Mouse (Mus musculus) liver, embryonic 14.5 days (tissue): ENCODE data around the gene Dazap1. TPM values are rescaled to one million over a fixed set of nuclear protein-coding genes. Genes with fewer than 3 reads are reported as not detected.

Experiments used
- ATAC-seq: fragments of 200-750 bp; cut with Nextera tagmentation; 2 replicates; pipeline ENCODE4 v1.8.0; 2017; ENCODE audit warnings: moderate number of reproducible peaks, mild to moderate bottlenecking, moderate library complexity; ENCODE audit not compliant: insufficient read depth
- DNase-seq, 3 experiments: peaks; one replicate each; pipeline ENCODE4 v3.0.0-alpha.2; 2012 to 2013; ENCODE audit warnings: low read depth in 3 of 3, low spot score in 3 of 3
- H3K27ac ChIP-seq: fragments of 300-500 bp; sonication (generic); 2 replicates; pipeline ENCODE4 v1.5.1; 2014; ENCODE audit warnings: moderate library complexity, mild to moderate bottlenecking, control low read depth, inconsistent platforms
- H3K27me3 ChIP-seq: fragments of 300-500 bp; sonication (generic); 2 replicates; pipeline ENCODE4 v1.6.1; 2014; ENCODE audit warnings: mild to moderate bottlenecking, low read length, moderate library complexity; ENCODE audit not compliant: control insufficient read depth, insufficient read depth
- H3K36me3 ChIP-seq: fragments of 300-500 bp; sonication (generic); replicated peaks from 2 replicates; pipeline ENCODE4 v1.6.1; 2014; ENCODE audit warnings: low read depth; ENCODE audit not compliant: control insufficient read depth, insufficient read depth
- H3K4me1 ChIP-seq, 2 experiments: fragments of 200-500 bp in 1 of 2; fragments of 300-500 bp in 1 of 2; sonication (generic) in 1 of 2; replicated peaks; 2 replicates each; pipeline ENCODE4 v1.6.1; 2012 to 2014; ENCODE audit warnings: antibody characterized with exemption in 1 of 2, inconsistent platforms in 1 of 2, low read length in 1 of 2; ENCODE audit not compliant: control insufficient read depth in 2 of 2, insufficient read depth in 2 of 2
- H3K4me2 ChIP-seq: fragments of 300-500 bp; sonication (generic); 2 replicates; pipeline ENCODE4 v1.6.1; 2014; ENCODE audit warnings: low read depth, mild to moderate bottlenecking, control low read depth, moderate library complexity
- H3K4me3 ChIP-seq, 2 experiments: fragments of 200-500 bp in 1 of 2; fragments of 300-500 bp in 1 of 2; sonication (generic) in 1 of 2; 2 replicates each; pipeline ENCODE4 v1.5.1; 2012 to 2014; ENCODE audit warnings: low read depth in 2 of 2, low read length in 2 of 2, mild to moderate bottlenecking in 2 of 2, control low read depth in 1 of 2, inconsistent platforms in 1 of 2, moderate library complexity in 1 of 2; ENCODE audit not compliant: insufficient read depth in 1 of 2
- H3K9ac ChIP-seq: fragments of 300-500 bp; sonication (generic); replicated peaks from 2 replicates; pipeline ENCODE4 v1.6.1; 2014; ENCODE audit warnings: mild to moderate bottlenecking, control low read depth, moderate library complexity
- H3K9me3 ChIP-seq: fragments of 300-500 bp; sonication (generic); 2 replicates; pipeline ENCODE4 v1.6.1; 2016; ENCODE audit warnings: low read length, mixed read lengths; ENCODE audit not compliant: control insufficient read depth
- CTCF ChIP-seq: IDR thresholded peaks from 2 replicates; pipeline ENCODE4 v1.5.1; 2016; ENCODE audit warnings: antibody characterized with exemption, low read depth, control low read depth
- EP300 ChIP-seq: IDR thresholded peaks from 2 replicates; pipeline ENCODE4 v1.6.1; 2016; ENCODE audit warnings: antibody characterized with exemption, low read depth
- WGBS: fragments of 180-500 bp; shearing (Covaris S2); extraction: QIAGEN DNeasy Blood & Tissue Kit; methylation state at CpG from one replicate; pipeline ENCODE4 v1.1.7; 2014; ENCODE audit not compliant: insufficient replicate concordance; 5-methylcytosine and 5-hydroxymethylcytosine counted together
- microRNA-seq: library from miRNA; unstranded; fragments of <30 nt; microRNA quantifications from one replicate; pipeline ENCODE4, GENCODE M21; 2016
- polyA plus RNA-seq, 2 experiments: library from polyadenylated mRNA; depleted of rRNA in 1 of 2; stranded (reverse) in 1 of 2; unstranded in 1 of 2; fragments of >200 nt; fragmentation: Nextera tagmentation in 1 of 2; extraction: Ambion mirVana in 1 of 2; gene quantifications; 2 replicates each; pipeline versions ENCODE4 v1.2.1 to v1.2.3; 2012 to 2014

Dazap1 gene
- polyA plus RNA-seq, 2 experiments = 20.4 to 75.9 TPM

- Histone ChIP-seq H3K4me1 (peaks cover 30 to 38% of the 10 kb centered on the region in 2 experiments), H3K4me2 (peak overlapping the region; percentile 91), H3K27ac (peak overlapping the region; percentile 88), H3K4me3 (peak overlapping the region; percentile 3 to 7; a peak in 3 of 4 replicates), H3K27me3 (no peaks in the 10 kb centered on the region), H3K9ac (peak overlapping the region; percentile 63), H3K36me3 (peaks cover 14% of the 10 kb centered on the region), H3K9me3 (no peaks in the 10 kb centered on the region)
- no peak for ATAC-seq
- TF ChIP-seq CTCF = no peak
- no peak for TF ChIP-seq EP300
- no peak for DNase-seq
- WGBS = 59% methylated on average over 5 of the region's 5 CpGs
Observed at GRCm38 (mm10) chr10:80332525-80332989, 71.3 kb downstream of the Dazap1 start.

GRCm38 (mm10) chr10:80336263-80336662 lies 75.0 kb downstream of the Dazap1 start:
- 72% methylated on average over 12 of the region's 12 CpGs for WGBS
- no peak overlapping the region for H3K4me3 ChIP-seq
- H3K36me3 ChIP-seq = peaks cover 14% of the 10 kb centered on the region
- H3K4me1 ChIP-seq = peaks cover 29 to 31% of the 10 kb centered on the region in 2 experiments
- H3K4me2 ChIP-seq = no peak overlapping the region
- peaks cover 9% of the 10 kb centered on the region for H3K27me3 ChIP-seq
- H3K9me3 ChIP-seq = no peaks in the 10 kb centered on the region
- H3K9ac ChIP-seq = no peak overlapping the region
- no peak for TF ChIP-seq EP300
- no peak for TF ChIP-seq CTCF
- ATAC-seq (no peak), DNase-seq (no peak)
- no peak overlapping the region for H3K27ac ChIP-seq

Small RNAs within 50 kb of the gene (microRNA-seq; reads per million reads assigned to microRNA genes)
- gene Mir6911 = 1.3 reads per million

Other genes with a start within 250 kb of the Dazap1 start
- gene Arhgap45, start 244.8 kb upstream of the Dazap1 start, polyA plus RNA-seq (2012; rRNA removed) = 17.5 and 20.9 TPM in 2 replicates
- 7.9 and 9.3 TPM in 2 replicates for gene Arhgap45, start 244.8 kb upstream of the Dazap1 start, polyA plus RNA-seq (2014; fragmentation: Nextera tagmentation; extraction: Ambion mirVana)
- gene Polr2e, start 221.7 kb upstream of the Dazap1 start, polyA plus RNA-seq (2012; rRNA removed) = 77.0 and 121 TPM in 2 replicates
- 88.0 and 90.2 TPM in 2 replicates for gene Polr2e, start 221.7 kb upstream of the Dazap1 start, polyA plus RNA-seq (2014; fragmentation: Nextera tagmentation; extraction: Ambion mirVana)
- gene Gpx4, start 214.3 kb upstream of the Dazap1 start, polyA plus RNA-seq (2012; rRNA removed) = 274 and 388 TPM in 2 replicates
- 705 and 724 TPM in 2 replicates for gene Gpx4, start 214.3 kb upstream of the Dazap1 start, polyA plus RNA-seq (2014; fragmentation: Nextera tagmentation; extraction: Ambion mirVana)
- 10.0 and 10.1 TPM in 2 replicates for gene Sbno2, start 155.9 kb upstream of the Dazap1 start, polyA plus RNA-seq (2012; rRNA removed)
- 6.6 and 7.6 TPM in 2 replicates for gene Sbno2, start 155.9 kb upstream of the Dazap1 start, polyA plus RNA-seq (2014; fragmentation: Nextera tagmentation; extraction: Ambion mirVana)
- 80.5 and 88.8 TPM in 2 replicates for gene Stk11, start 145.7 kb upstream of the Dazap1 start, polyA plus RNA-seq (2012; rRNA removed)
- gene Stk11, start 145.7 kb upstream of the Dazap1 start, polyA plus RNA-seq (2014; fragmentation: Nextera tagmentation; extraction: Ambion mirVana) = 17.4 and 18.9 TPM in 2 replicates
- gene Atp5d, start 122.9 kb upstream of the Dazap1 start, polyA plus RNA-seq (2012; rRNA removed) = 196 and 211 TPM in 2 replicates
- 249 and 270 TPM in 2 replicates for gene Atp5d, start 122.9 kb upstream of the Dazap1 start, polyA plus RNA-seq (2014; fragmentation: Nextera tagmentation; extraction: Ambion mirVana)
- gene Cbarp, start 120.7 kb upstream of the Dazap1 start, polyA plus RNA-seq (2012; rRNA removed) = 1.8 and 2.2 TPM in 2 replicates
- 0.42 and 1.1 TPM in 2 replicates for gene Cbarp, start 120.7 kb upstream of the Dazap1 start, polyA plus RNA-seq (2014; fragmentation: Nextera tagmentation; extraction: Ambion mirVana)
- 9.1 and 10.3 TPM in 2 replicates for gene Midn, start 113.2 kb upstream of the Dazap1 start, polyA plus RNA-seq (2012; rRNA removed)
- gene Midn, start 113.2 kb upstream of the Dazap1 start, polyA plus RNA-seq (2014; fragmentation: Nextera tagmentation; extraction: Ambion mirVana) = 5.1 and 5.7 TPM in 2 replicates
- 19.4 and 19.8 TPM in 2 replicates for gene Cirbp, start 95.5 kb upstream of the Dazap1 start, polyA plus RNA-seq (2012; rRNA removed)
- 10.1 and 10.7 TPM in 2 replicates for gene Cirbp, start 95.5 kb upstream of the Dazap1 start, polyA plus RNA-seq (2014; fragmentation: Nextera tagmentation; extraction: Ambion mirVana)
- gene 1600002K03Rik, start 88.5 kb upstream of the Dazap1 start, polyA plus RNA-seq (2012; rRNA removed) = 6.8 and 6.9 TPM in 2 replicates
- 10.6 and 13.2 TPM in 2 replicates for gene 1600002K03Rik, start 88.5 kb upstream of the Dazap1 start, polyA plus RNA-seq (2014; fragmentation: Nextera tagmentation; extraction: Ambion mirVana)
- gene Efna2, start 82.0 kb upstream of the Dazap1 start, polyA plus RNA-seq (2012; rRNA removed) = 0.40 and 0.47 TPM in 2 replicates
- gene Efna2, start 82.0 kb upstream of the Dazap1 start, polyA plus RNA-seq (2014; fragmentation: Nextera tagmentation; extraction: Ambion mirVana) = 0.51 and 0.52 TPM in 2 replicates
- 12.9 and 18.8 TPM in 2 replicates for gene Mum1, start 35.1 kb upstream of the Dazap1 start, polyA plus RNA-seq (2012; rRNA removed)
- 13.2 and 13.8 TPM in 2 replicates for gene Mum1, start 35.1 kb upstream of the Dazap1 start, polyA plus RNA-seq (2014; fragmentation: Nextera tagmentation; extraction: Ambion mirVana)
- 189 and 256 TPM in 2 replicates for gene Ndufs7, start 12.4 kb upstream of the Dazap1 start, polyA plus RNA-seq (2012; rRNA removed)
- 272 and 285 TPM in 2 replicates for gene Ndufs7, start 12.4 kb upstream of the Dazap1 start, polyA plus RNA-seq (2014; fragmentation: Nextera tagmentation; extraction: Ambion mirVana)
- 36.5 and 41.4 TPM in 2 replicates for gene Gamt, start 474 bp upstream of the Dazap1 start, polyA plus RNA-seq (2012; rRNA removed)
- 64.9 and 67.9 TPM in 2 replicates for gene Gamt, start 474 bp upstream of the Dazap1 start, polyA plus RNA-seq (2014; fragmentation: Nextera tagmentation; extraction: Ambion mirVana)
- 2,043 and 2,097 TPM in 2 replicates for gene Rps15, start 31.0 kb downstream of the Dazap1 start, polyA plus RNA-seq (2012; rRNA removed)
- gene Rps15, start 31.0 kb downstream of the Dazap1 start, polyA plus RNA-seq (2014; fragmentation: Nextera tagmentation; extraction: Ambion mirVana) = 805 and 809 TPM in 2 replicates
- gene Apc2, start 34.5 kb downstream of the Dazap1 start, polyA plus RNA-seq (2012; rRNA removed) = 0.04 and 0.16 TPM in 2 replicates
- gene Apc2, start 34.5 kb downstream of the Dazap1 start, polyA plus RNA-seq (2014; fragmentation: Nextera tagmentation; extraction: Ambion mirVana) = 0.04 TPM in 1 of 2 replicates, not detected in the other
- gene 2310011J03Rik, start 59.1 kb downstream of the Dazap1 start, polyA plus RNA-seq (2012; rRNA removed) = 24.3 and 24.7 TPM in 2 replicates
- gene 2310011J03Rik, start 59.1 kb downstream of the Dazap1 start, polyA plus RNA-seq (2014; fragmentation: Nextera tagmentation; extraction: Ambion mirVana) = 29.4 and 29.5 TPM in 2 replicates
- 6.6 and 7.2 TPM in 2 replicates for gene Pcsk4, start 68.0 kb downstream of the Dazap1 start, polyA plus RNA-seq (2012; rRNA removed)
- 3.1 and 3.2 TPM in 2 replicates for gene Pcsk4, start 68.0 kb downstream of the Dazap1 start, polyA plus RNA-seq (2014; fragmentation: Nextera tagmentation; extraction: Ambion mirVana)
- gene Reep6, start 68.5 kb downstream of the Dazap1 start, polyA plus RNA-seq (2012; rRNA removed) = 23.6 and 29.2 TPM in 2 replicates
- gene Reep6, start 68.5 kb downstream of the Dazap1 start, polyA plus RNA-seq (2014; fragmentation: Nextera tagmentation; extraction: Ambion mirVana) = 55.3 and 59.5 TPM in 2 replicates
- gene Adamtsl5, start 86.9 kb downstream of the Dazap1 start, polyA plus RNA-seq (2012; rRNA removed) = 1.9 and 2.1 TPM in 2 replicates
- 1.3 TPM in 2 replicates for gene Adamtsl5, start 86.9 kb downstream of the Dazap1 start, polyA plus RNA-seq (2014; fragmentation: Nextera tagmentation; extraction: Ambion mirVana)
- gene Plk5, start 95.0 kb downstream of the Dazap1 start, polyA plus RNA-seq (2012; rRNA removed) = 0.08 and 0.10 TPM in 2 replicates
- gene Plk5, start 95.0 kb downstream of the Dazap1 start, polyA plus RNA-seq (2014; fragmentation: Nextera tagmentation; extraction: Ambion mirVana) = 0.09 TPM in 1 of 2 replicates, not detected in the other
- 3.2 and 3.3 TPM in 2 replicates for gene Mex3d, start 126.2 kb downstream of the Dazap1 start, polyA plus RNA-seq (2012; rRNA removed)
- 0.55 and 1.1 TPM in 2 replicates for gene Mex3d, start 126.2 kb downstream of the Dazap1 start, polyA plus RNA-seq (2014; fragmentation: Nextera tagmentation; extraction: Ambion mirVana)
- gene Mbd3, start 138.1 kb downstream of the Dazap1 start, polyA plus RNA-seq (2012; rRNA removed) = 66.7 and 79.5 TPM in 2 replicates
- 43.7 and 44.3 TPM in 2 replicates for gene Mbd3, start 138.1 kb downstream of the Dazap1 start, polyA plus RNA-seq (2014; fragmentation: Nextera tagmentation; extraction: Ambion mirVana)
- 359 and 571 TPM in 2 replicates for gene Uqcr11, start 145.3 kb downstream of the Dazap1 start, polyA plus RNA-seq (2012; rRNA removed)
- gene Uqcr11, start 145.3 kb downstream of the Dazap1 start, polyA plus RNA-seq (2014; fragmentation: Nextera tagmentation; extraction: Ambion mirVana) = 729 and 738 TPM in 2 replicates
- 54.7 and 74.7 TPM in 2 replicates for gene Tcf3, start 172.2 kb downstream of the Dazap1 start, polyA plus RNA-seq (2012; rRNA removed)
- gene Tcf3, start 172.2 kb downstream of the Dazap1 start, polyA plus RNA-seq (2014; fragmentation: Nextera tagmentation; extraction: Ambion mirVana) = 41.9 and 55.4 TPM in 2 replicates
- 0.02 TPM in 2 replicates for gene Onecut3, start 233.3 kb downstream of the Dazap1 start, polyA plus RNA-seq (2012; rRNA removed)
- gene Onecut3, start 233.3 kb downstream of the Dazap1 start, polyA plus RNA-seq (2014; fragmentation: Nextera tagmentation; extraction: Ambion mirVana) = not detected in 2 replicates